Comparison of ENCODE assay signal across 23 mouse cellular contexts in genomic region chr2:77951415-77951913, GRCm38 (mm10). TPM values are rescaled to one million over a fixed set of nuclear protein-coding genes. Genes with fewer than 3 reads are reported as not detected.
DNase-seq lines count a peak whose midpoint lies in the region; TF ChIP-seq lines count a peak whose summit lies in the region.
"Had no signal": no experiment of that assay in that cellular context is flagged by ENCODE, and none has a peak within 500 bp of the region (broad histone marks: within the 10 kb centered on the region; RNA-seq: fewer than 3 reads in every experiment).

No protein-coding gene starts in this region.

- no peaks in the 10 kb centered on the region for H3K79me2 ChIP-seq in myocyte (ENCODE audit: control insufficient read depth, insufficient read depth)

- no peaks in the 10 kb centered on the region for H3K36me3 ChIP-seq in myocyte (ENCODE audit: control insufficient read depth, insufficient read depth)
- H3K36me3 ChIP-seq: embryonic facial prominence, embryonic 13.5 days; embryonic facial prominence, embryonic 15.5 days; forebrain, embryonic 10.5 days; forebrain, embryonic 12.5 days; G1E had no signal

- no peaks in the 10 kb centered on the region for H3K27me3 ChIP-seq in myocyte (ENCODE audit: control insufficient read depth, insufficient read depth, insufficient read length)
- H3K27me3 ChIP-seq: CH12.LX; embryonic facial prominence, embryonic 13.5 days; embryonic facial prominence, embryonic 15.5 days; forebrain, embryonic 12.5 days had no signal

- H3ac ChIP-seq in myocyte (ENCODE audit: control insufficient read depth, insufficient read length) = no peak overlapping the region

- H3K4me2 ChIP-seq in myocyte (ENCODE audit: low read depth) = no peak overlapping the region
- H3K4me2 ChIP-seq: embryonic facial prominence, embryonic 13.5 days; embryonic facial prominence, embryonic 15.5 days; forebrain, embryonic 12.5 days had no signal

- no peak for TF ChIP-seq POLR2A in myocyte (IDR thresholded peaks at IDR 0.05; ENCODE audit: insufficient read length, low read depth)

- DNase-seq in 3T3-L1 (ENCODE audit: low read depth, low spot score) (peak; percentile 100), NIH3T3 (ENCODE audit: low read depth) (peak; percentile 56)
- DNase-seq in spleen, postnatal 14 days (ENCODE audit: low spot score in 2 of 2) = no peak
- no peak for DNase-seq in kidney, postnatal 4 days
- DNase-seq: adrenal gland, adult 2 months; adrenal gland, postnatal 10 days; adrenal gland, postnatal 25 days; B cell, adult 2 months; cerebellum, adult 11 months; cerebellum, adult 18-20 months; cerebellum, adult 8-10 months; cerebellum, adult 9-11 months; cerebellum, postnatal 14 days; cerebellum, postnatal 36 days; embryo, embryonic 11 days had no signal

- H3K4me3 ChIP-seq in myocyte = no peak overlapping the region
- H3K4me3 ChIP-seq: embryonic facial prominence, embryonic 13.5 days; embryonic facial prominence, embryonic 15.5 days; erythroblast, embryonic 14.5 days; forebrain, embryonic 10.5 days; forebrain, embryonic 12.5 days had no signal

TF ChIP-seq in myocyte, 11 proteins besides CTCF, POLR2A, EP300 and RAD21:
- no peak for TF ChIP-seq REST (IDR thresholded peaks at IDR 0.05; ENCODE audit: insufficient read depth, insufficient read length)
- TF ChIP-seq CEBPB (IDR thresholded peaks at IDR 0.05; ENCODE audit: insufficient read depth, poor library complexity, severe bottlenecking) = peak; percentile 82
- TF ChIP-seq USF1 (IDR thresholded peaks at IDR 0.05; ENCODE audit: low read depth) = no peak

RNA-seq across cellular contexts. Expression of gene Cwc22, which starts 5.3 kb away (rescaled TPM):
- 8.3 TPM for polyA plus RNA-seq in myocyte (2012; fragmentation: generic; extraction: Trizol)

Comparison
In these comparisons a context has a peak if more than half of its experiments do, and no peak if none do; other contexts are left out.
1. DNase-seq: peak in 3T3-L1 (single experiment) and NIH3T3 (single experiment); none in spleen, postnatal 14 days (0 of 2) and kidney, postnatal 4 days (0 of 2).